Mouse (Mus musculus) ES-Bruce4 (cell line): Measurements from ENCODE around the gene Trappc12.

ENCODE experiments used
- CTCF ChIP-seq: IDR thresholded peaks from one replicate; pipeline ENCODE4 v1.8.1; 2011; ENCODE audit warnings: low read depth, low read length
- EP300 ChIP-seq: IDR thresholded peaks from 2 replicates; pipeline ENCODE4 v1.6.1; 2011; ENCODE audit warnings: low read depth, low read length; ENCODE audit not compliant: insufficient read depth

- TF ChIP-seq CTCF = no peak
- TF ChIP-seq EP300 = no peak
Observed at GRCm38 (mm10) chr12:28685771-28686170, 64.5 kb downstream of the Trappc12 start.
